Mouse (Mus musculus) spleen, adult 18-20 months (tissue): ENCODE measurements around the gene Sema5a.

Source experiments
- DNase-seq, 2 experiments: peaks; one replicate each; pipeline ENCODE4 v3.0.0; 2022; ENCODE audit warnings: mixed read lengths in 2 of 2

Gene Sema5a

GRCm38 (mm10) chr15:32254806-32255205 is 10.2 kb downstream of the Sema5a start:
- no peak for DNase-seq

- DNase-seq = no peak
These were observed 12.7 kb downstream of the Sema5a start for GRCm38 (mm10) chr15:32257340-32257739.

GRCm38 (mm10) chr15:32257886-32258319 is 13.3 kb downstream of the Sema5a start:
- no peak for DNase-seq

GRCm38 (mm10) chr15:32259362-32260096 is 14.9 kb downstream of the Sema5a start:
- no peak for DNase-seq

- no peak for DNase-seq
These were observed 16.3 kb downstream of the Sema5a start for GRCm38 (mm10) chr15:32260942-32261341.

GRCm38 (mm10) chr15:32263651-32264050 is 19.0 kb downstream of the Sema5a start:
- DNase-seq = no peak

- no peak for DNase-seq
These were observed 20.3 kb downstream of the Sema5a start for GRCm38 (mm10) chr15:32264822-32265377.

DNA sequence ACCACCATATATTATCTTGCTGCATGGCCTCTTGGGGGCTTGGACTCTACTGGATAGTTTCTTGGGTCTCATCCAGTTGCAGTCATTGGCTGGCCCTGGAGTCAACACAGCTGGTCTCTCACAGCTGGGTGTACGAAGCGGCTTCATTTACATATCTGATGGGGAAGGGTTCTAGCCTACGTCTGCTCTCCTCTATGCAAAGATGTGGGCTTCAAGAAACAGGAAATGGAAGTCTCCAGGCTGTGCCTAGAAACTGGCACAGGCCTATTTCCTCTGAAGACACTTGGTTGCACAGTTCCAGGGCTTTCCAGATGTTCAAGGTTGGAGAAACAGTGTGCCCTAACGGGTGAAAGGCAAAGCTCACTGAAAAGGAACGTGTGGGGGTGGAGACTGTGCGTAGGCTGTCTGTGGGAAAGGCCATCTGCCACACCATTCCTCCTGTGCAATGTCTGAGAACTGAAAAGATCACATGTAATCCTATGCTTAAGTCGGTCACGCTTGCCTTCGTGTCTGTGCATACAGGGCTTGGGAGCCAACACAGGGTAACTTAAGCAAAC is 20.8 kb downstream of the Sema5a start:
- DNase-seq = no peak

- no peak for DNase-seq
These were observed 21.7 kb downstream of the Sema5a start for GRCm38 (mm10) chr15:32266122-32266820.

GRCm38 (mm10) chr15:32270106-32270505 is 25.5 kb downstream of the Sema5a start:
- no peak for DNase-seq

- DNase-seq = no peak
These were observed 29.3 kb downstream of the Sema5a start for GRCm38 (mm10) chr15:32273925-32274324.

DNA sequence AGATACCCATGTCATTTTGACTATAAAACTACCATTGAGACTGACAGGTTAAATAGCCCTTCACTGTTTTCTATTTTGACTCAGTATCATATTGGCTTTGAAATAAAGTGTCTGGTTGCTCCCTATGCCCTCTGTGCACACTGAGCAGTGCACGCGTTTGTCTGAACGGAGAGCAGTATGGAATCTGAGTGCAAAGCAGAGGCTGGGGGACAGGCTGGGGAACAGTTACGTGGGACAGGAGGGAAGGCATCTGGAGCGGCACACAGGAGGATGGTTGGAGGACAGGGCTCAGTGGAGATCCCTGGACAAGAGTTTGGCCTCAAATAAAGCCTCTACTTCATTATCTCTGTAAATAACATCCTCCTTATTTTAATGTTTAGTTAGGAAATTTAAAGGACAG is 30.4 kb downstream of the Sema5a start:
- DNase-seq = no peak

DNA sequence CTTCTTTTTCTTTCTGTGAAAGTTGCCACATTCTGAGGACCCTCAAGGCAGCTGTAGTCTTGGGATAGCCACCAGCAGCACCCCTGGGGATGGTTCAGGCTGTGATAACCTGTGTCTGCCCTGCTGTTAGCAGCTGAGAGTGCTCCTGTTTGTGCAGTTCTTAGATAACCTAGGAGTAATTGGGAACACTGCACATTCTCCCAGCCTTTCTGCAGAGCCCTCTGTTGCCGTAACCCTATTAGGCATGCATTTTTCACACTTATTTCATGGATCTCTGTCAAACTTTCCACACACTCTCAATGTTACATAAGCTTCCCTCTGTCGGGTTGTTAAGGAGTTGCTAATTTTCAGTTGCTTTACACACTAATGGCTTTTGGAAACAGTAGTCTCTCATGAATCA is 34.0 kb downstream of the Sema5a start:
- DNase-seq = no peak

DNA sequence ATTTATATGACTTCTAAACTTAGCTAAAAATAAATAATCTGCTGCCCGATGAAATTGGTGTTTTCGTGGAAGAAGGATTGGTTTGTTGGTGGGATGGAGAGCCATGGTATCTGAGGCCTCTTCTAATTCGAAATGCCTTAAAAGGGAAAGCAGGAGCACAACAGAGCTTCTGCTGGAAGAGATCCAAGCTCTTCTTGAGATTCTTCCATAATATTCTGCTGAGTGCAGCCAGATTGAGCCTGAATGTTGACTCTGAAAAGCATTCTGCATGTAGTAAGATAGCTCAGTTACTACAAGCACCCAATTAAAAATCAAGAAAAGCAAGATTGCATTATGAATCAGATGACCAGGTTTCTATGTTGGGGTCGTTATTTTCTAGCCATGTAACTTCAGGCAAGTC is 36.8 kb downstream of the Sema5a start:
- DNase-seq = no peak

DNA sequence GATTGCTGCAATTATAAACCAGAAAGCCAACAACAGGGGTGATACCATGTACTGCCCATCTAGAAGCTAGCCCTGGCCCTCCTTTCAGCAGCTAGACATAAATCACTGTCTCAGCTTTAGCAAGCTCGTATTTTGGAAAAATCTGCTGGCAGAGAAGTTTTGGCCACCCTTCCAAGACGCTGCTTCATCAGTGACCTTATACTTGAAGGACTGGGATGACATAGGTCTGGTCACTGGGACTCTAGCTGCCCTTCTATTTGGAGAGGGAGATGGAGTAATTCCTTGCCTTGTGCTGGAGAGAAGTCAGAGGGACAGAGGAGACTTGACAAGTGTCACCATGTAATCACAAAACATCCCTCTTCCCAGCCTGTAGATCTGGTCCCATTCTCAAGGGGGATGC is 40.1 kb downstream of the Sema5a start:
- DNase-seq = no peak

- no peak for DNase-seq
These were observed 41.7 kb downstream of the Sema5a start for GRCm38 (mm10) chr15:32286296-32286695.

DNA sequence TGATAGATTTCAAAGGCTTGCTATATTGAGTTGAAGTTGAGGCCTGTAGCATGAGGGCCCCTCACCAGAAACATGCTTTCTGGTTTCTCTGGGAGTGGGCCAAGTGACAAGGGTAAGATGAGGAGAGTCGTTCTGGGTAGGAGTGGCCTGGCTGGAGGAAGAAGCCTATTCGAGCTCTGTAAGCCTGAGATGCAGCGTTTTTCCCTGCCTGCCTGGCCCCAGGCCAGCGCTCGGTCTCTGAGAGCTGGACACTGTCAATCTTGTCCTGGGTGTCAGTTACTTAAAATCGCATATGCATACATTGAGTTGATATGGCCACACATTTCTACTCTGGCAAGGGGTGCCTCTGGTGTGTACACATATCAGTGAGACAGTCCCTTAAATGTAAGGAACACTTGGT is 43.9 kb downstream of the Sema5a start:
- no peak for DNase-seq

GRCm38 (mm10) chr15:32291000-32291399 is 46.4 kb downstream of the Sema5a start:
- no peak for DNase-seq

DNA sequence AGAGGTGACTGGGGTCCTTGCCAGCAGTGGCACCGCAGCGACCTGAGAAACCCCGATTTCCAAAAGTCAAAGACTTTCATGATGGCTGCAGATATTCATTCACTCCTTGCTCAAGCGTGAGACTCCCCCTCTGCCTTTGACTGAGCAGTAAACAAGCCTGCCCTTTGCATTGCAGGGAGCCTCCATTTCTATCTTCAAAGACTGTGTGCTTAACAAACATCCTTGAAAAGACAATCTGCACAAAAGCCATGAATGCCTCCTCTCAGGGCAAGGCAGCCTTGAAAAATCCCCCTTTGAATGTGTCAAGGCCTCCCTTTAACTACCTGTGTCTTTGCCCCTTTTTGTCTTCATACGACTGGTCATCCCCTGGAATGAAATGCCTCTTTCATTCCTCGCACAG is 51.9 kb downstream of the Sema5a start:
- no peak for DNase-seq

DNA sequence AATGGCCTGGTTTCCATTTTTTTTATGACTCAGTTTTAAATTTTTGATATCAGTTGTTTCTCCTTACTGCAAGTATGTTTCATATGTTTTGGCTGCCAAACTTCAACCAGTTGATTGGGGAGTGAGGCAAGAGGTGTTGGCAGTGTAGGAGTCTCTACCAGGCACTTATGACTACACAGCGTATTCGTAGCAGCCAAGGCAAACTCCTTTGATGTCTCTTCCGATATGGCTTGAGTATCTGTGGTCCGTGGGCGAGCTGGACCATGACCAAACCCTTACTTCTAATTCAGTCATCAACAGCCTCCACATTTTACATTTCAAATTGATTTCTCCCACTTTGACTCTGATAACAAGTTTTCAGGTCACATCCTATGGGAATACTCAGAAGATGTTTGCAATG is 52.7 kb downstream of the Sema5a start:
- no peak for DNase-seq

GRCm38 (mm10) chr15:32298525-32298924 is 53.9 kb downstream of the Sema5a start:
- no peak for DNase-seq

- DNase-seq = no peak
These were observed 56.4 kb downstream of the Sema5a start for GRCm38 (mm10) chr15:32300991-32301390.

- DNase-seq = no peak
These were observed 62.1 kb downstream of the Sema5a start for GRCm38 (mm10) chr15:32306557-32307243.
